Comparison of ENCODE assay signal across 8 mouse cellular contexts in genomic region chr9:106169917-106170316, GRCm38 (mm10). TPM values are rescaled to one million over a fixed set of nuclear protein-coding genes. Genes with fewer than 3 reads are reported as not detected.
DNase-seq lines count a peak whose midpoint lies in the region; ATAC-seq and TF ChIP-seq lines count a peak whose summit lies in the region.

No protein-coding gene starts in this region.

- peak overlapping the region; percentile 92 for H3K9ac ChIP-seq in heart, embryonic 12.5 days
- no peak overlapping the region for H3K9ac ChIP-seq in hindbrain, embryonic 12.5 days
- no peak overlapping the region for H3K9ac ChIP-seq in midbrain, embryonic 11.5 days (ENCODE audit: low read length)

- no peaks in the 10 kb centered on the region for H3K9me3 ChIP-seq in heart, embryonic 12.5 days (replicated peaks)
- H3K9me3 ChIP-seq in hindbrain, embryonic 12.5 days (replicated peaks), result no peaks in the 10 kb centered on the region
- no peaks in the 10 kb centered on the region for H3K9me3 ChIP-seq in midbrain, embryonic 11.5 days (ENCODE audit: control insufficient read depth, low read length)

- intact Hi-C loops in heart, postnatal 10 days (cut with DNase I), result loop anchor here (5.0 kb wide), 2 partner anchors 42 to 262 kb away; no protein-coding TSS in a partner anchor

- H3K4me3 ChIP-seq in heart, embryonic 12.5 days, result peak overlapping the region; percentile 81; the same call in 1 of the 2 replicates
- H3K4me3 ChIP-seq in hindbrain, embryonic 12.5 days, result no peak overlapping the region
- peak overlapping the region; percentile 75; the same call in 1 of the 2 replicates for H3K4me3 ChIP-seq in midbrain, embryonic 11.5 days (ENCODE audit: low read depth, low read length)
- H3K4me3 ChIP-seq in thymus, adult 2 months (ENCODE audit: control insufficient read depth, insufficient read depth, low read length), result no peak overlapping the region

- no peak for TF ChIP-seq POLR2A in thymus, adult 2 months (IDR thresholded peaks at IDR 0.05; ENCODE audit: control insufficient read depth, extremely low read depth, insufficient read depth, low read length, poor library complexity)

- H3K4me1 ChIP-seq in heart, embryonic 12.5 days (replicated peaks), result peaks cover 21% of the 10 kb centered on the region
- H3K4me1 ChIP-seq in hindbrain, embryonic 12.5 days, result peaks cover 22% of the 10 kb centered on the region
- H3K4me1 ChIP-seq in midbrain, embryonic 11.5 days (ENCODE audit: control insufficient read depth, insufficient read depth, low read length), result peaks cover 12% of the 10 kb centered on the region
- peaks cover 12% of the 10 kb centered on the region for H3K4me1 ChIP-seq in thymus, adult 2 months (replicated peaks; ENCODE audit: control insufficient read depth, insufficient read depth, low read length)

- peak overlapping the region; percentile 86 for H3K4me2 ChIP-seq in heart, embryonic 12.5 days
- H3K4me2 ChIP-seq in hindbrain, embryonic 12.5 days (replicated peaks), result peak overlapping the region; percentile 66
- peak overlapping the region; percentile 70 for H3K4me2 ChIP-seq in midbrain, embryonic 11.5 days

- DNase-seq in heart, postnatal 10 days, result no peak
- peak; percentile 24 for DNase-seq in MN1 (ENCODE audit: low spot score)
- no peak for DNase-seq in midbrain, embryonic 11.5 days (ENCODE audit: low spot score, missing footprints)
- DNase-seq in T-cell, adult 2 months (ENCODE audit: low spot score), result no peak
- no peak for DNase-seq in thymus, adult 2 months

- H3K27ac ChIP-seq in heart, embryonic 12.5 days (ENCODE audit: poor library complexity, severe bottlenecking), result no peak overlapping the region
- H3K27ac ChIP-seq in hindbrain, embryonic 12.5 days, result no peak overlapping the region
- H3K27ac ChIP-seq in midbrain, embryonic 11.5 days (ENCODE audit: low read depth, low read length), result no peak overlapping the region
- no peak overlapping the region for H3K27ac ChIP-seq in thymus, adult 2 months (ENCODE audit: control insufficient read depth, insufficient read depth, low read length)

- no peaks in the 10 kb centered on the region for H3K27me3 ChIP-seq in heart, embryonic 12.5 days (replicated peaks)
- H3K27me3 ChIP-seq in hindbrain, embryonic 12.5 days, result no peaks in the 10 kb centered on the region
- no peaks in the 10 kb centered on the region for H3K27me3 ChIP-seq in midbrain, embryonic 11.5 days (ENCODE audit: control insufficient read depth, insufficient read depth, low read length)
- no peaks in the 10 kb centered on the region for H3K27me3 ChIP-seq in thymus, adult 2 months (ENCODE audit: control insufficient read depth, insufficient read depth, low read length)

- H3K36me3 ChIP-seq in heart, embryonic 12.5 days, result no peaks in the 10 kb centered on the region
- H3K36me3 ChIP-seq in hindbrain, embryonic 12.5 days, result no peaks in the 10 kb centered on the region
- H3K36me3 ChIP-seq in midbrain, embryonic 11.5 days (ENCODE audit: control insufficient read depth, insufficient read depth, low read length), result no peaks in the 10 kb centered on the region
- no peaks in the 10 kb centered on the region for H3K36me3 ChIP-seq in thymus, adult 2 months (ENCODE audit: control insufficient read depth, insufficient read depth, low read length)

- no peak for ATAC-seq in heart, embryonic 12.5 days (ENCODE audit: insufficient number of reproducible peaks, low FRiP score)
- no peak for ATAC-seq in hindbrain, embryonic 12.5 days (ENCODE audit: low FRiP score)
- ATAC-seq in midbrain, embryonic 11.5 days (ENCODE audit: low FRiP score), result no peak
- no peak for ATAC-seq in frontal cortex, adult (ENCODE audit: low TSS enrichment)

- TF ChIP-seq CTCF in thymus, adult 2 months (IDR thresholded peaks at IDR 0.05; ENCODE audit: borderline replicate concordance, control insufficient read depth, extremely low read depth, insufficient read depth, low read length, poor library complexity), result no peak

- 36% methylated on average over 6 of the region's 6 CpGs for WGBS in heart, embryonic 12.5 days
- 40% methylated on average over 6 of the region's 6 CpGs for WGBS in hindbrain, embryonic 12.5 days
- 41% methylated on average over 6 of the region's 6 CpGs for WGBS in midbrain, embryonic 11.5 days
- WGBS in thymus, adult 2 months, result 65% methylated on average over 6 of the region's 6 CpGs

RNA-seq across cellular contexts. Expression of gene Wdr82, which starts 0.8 kb away (rescaled TPM):
- polyA plus RNA-seq in heart, embryonic 12.5 days (2016; fragmentation: Nextera tagmentation; extraction: Ambion mirVana), result 23.6 and 23.7 TPM in 2 replicates
- 10 to 100 TPM; 72.2 to 81.4 TPM for total RNA-seq in heart, postnatal 10 days (2021)
- 34.1 and 38.9 TPM in 2 replicates for polyA plus RNA-seq in hindbrain, embryonic 12.5 days (2016; fragmentation: Nextera tagmentation; extraction: Ambion mirVana)
- polyA plus RNA-seq in midbrain, embryonic 11.5 days (2014; fragmentation: Nextera tagmentation; extraction: Ambion mirVana), result 30.2 and 32.6 TPM in 2 replicates
- polyA plus RNA-seq in thymus, adult 2 months (2012; rRNA removed), result 95.8 and 111 TPM in 2 replicates

RNA-seq across cellular contexts. Expression of gene Glyctk, which starts 12.0 kb away (rescaled TPM):
- 1.1 TPM in 2 replicates for polyA plus RNA-seq in heart, embryonic 12.5 days (2016; fragmentation: Nextera tagmentation; extraction: Ambion mirVana)
- total RNA-seq in heart, postnatal 10 days (2021), result 1 to 10 TPM; 1.7 to 1.8 TPM
- polyA plus RNA-seq in hindbrain, embryonic 12.5 days (2016; fragmentation: Nextera tagmentation; extraction: Ambion mirVana), result 5.1 and 5.6 TPM in 2 replicates
- 5.6 and 6.3 TPM in 2 replicates for polyA plus RNA-seq in midbrain, embryonic 11.5 days (2014; fragmentation: Nextera tagmentation; extraction: Ambion mirVana)
- 13.1 and 17.9 TPM in 2 replicates for polyA plus RNA-seq in thymus, adult 2 months (2012; rRNA removed)

RNA-seq across cellular contexts. Expression of gene Ppm1m, which starts 29.6 kb away (rescaled TPM):
- polyA plus RNA-seq in heart, embryonic 12.5 days (2016; fragmentation: Nextera tagmentation; extraction: Ambion mirVana), result 30.7 and 34.1 TPM in 2 replicates
- 10 to 100 TPM; 15.4 to 19.5 TPM for total RNA-seq in heart, postnatal 10 days (2021)
- 32.3 and 37.0 TPM in 2 replicates for polyA plus RNA-seq in hindbrain, embryonic 12.5 days (2016; fragmentation: Nextera tagmentation; extraction: Ambion mirVana)
- polyA plus RNA-seq in midbrain, embryonic 11.5 days (2014; fragmentation: Nextera tagmentation; extraction: Ambion mirVana), result 23.6 and 26.9 TPM in 2 replicates
- polyA plus RNA-seq in thymus, adult 2 months (2012; rRNA removed), result 53.9 and 58.6 TPM in 2 replicates

RNA-seq across cellular contexts. Expression of gene Twf2, which starts 33.0 kb away (rescaled TPM):
- polyA plus RNA-seq in heart, embryonic 12.5 days (2016; fragmentation: Nextera tagmentation; extraction: Ambion mirVana), result 52.9 and 53.9 TPM in 2 replicates
- total RNA-seq in heart, postnatal 10 days (2021), result 100 to 1,000 TPM; 112 to 132 TPM
- 60.2 and 62.1 TPM in 2 replicates for polyA plus RNA-seq in hindbrain, embryonic 12.5 days (2016; fragmentation: Nextera tagmentation; extraction: Ambion mirVana)
- 55.6 and 61.4 TPM in 2 replicates for polyA plus RNA-seq in midbrain, embryonic 11.5 days (2014; fragmentation: Nextera tagmentation; extraction: Ambion mirVana)
- 145 and 176 TPM in 2 replicates for polyA plus RNA-seq in thymus, adult 2 months (2012; rRNA removed)

RNA-seq across cellular contexts. Expression of gene Tlr9, which starts 52.5 kb away (rescaled TPM):
- not detected in 2 replicates for polyA plus RNA-seq in heart, embryonic 12.5 days (2016; fragmentation: Nextera tagmentation; extraction: Ambion mirVana)
- under 1 TPM; 0.72 to 0.79 TPM for total RNA-seq in heart, postnatal 10 days (2021)
- 0.05 and 0.07 TPM in 2 replicates for polyA plus RNA-seq in hindbrain, embryonic 12.5 days (2016; fragmentation: Nextera tagmentation; extraction: Ambion mirVana)
- 0.15 TPM in 1 of 2 replicates, not detected in the other for polyA plus RNA-seq in midbrain, embryonic 11.5 days (2014; fragmentation: Nextera tagmentation; extraction: Ambion mirVana)
- polyA plus RNA-seq in thymus, adult 2 months (2012; rRNA removed), result 17.1 and 17.4 TPM in 2 replicates

Comparison
In these comparisons a context has a peak if more than half of its experiments do, and no peak if none do; other contexts are left out.
1. H3K4me3 ChIP-seq: peak in heart, embryonic 12.5 days (single experiment) and midbrain, embryonic 11.5 days (single experiment); none in hindbrain, embryonic 12.5 days (single experiment) and thymus, adult 2 months (single experiment).
2. Peak in every context shown above with its lines, with median percentiles within 50 percentile points of each other: H3K4me2 ChIP-seq.